Mouse (Mus musculus): ENCODE measurements around the gene Ptpre.

Ptpre gene

GRCm38 (mm10) chr7:135529068-135529467 is 8.2 kb upstream of the Ptpre start:
- no peak for DNase-seq (ENCODE audit: extremely low read depth, insufficient read length, low spot score)

GRCm38 (mm10) chr7:135534548-135535189 is 2.6 kb upstream of the Ptpre start:
- no peak for DNase-seq (ENCODE audit: extremely low read depth, insufficient read length, low spot score)

GRCm38 (mm10) chr7:135535908-135536307 is 1.4 kb upstream of the Ptpre start:
- no peak for DNase-seq (ENCODE audit: extremely low read depth, insufficient read length, low spot score)

GRCm38 (mm10) chr7:135537948-135538741 is 864 bp downstream of the Ptpre start:
- DNase-seq (ENCODE audit: extremely low read depth, insufficient read length, low spot score): peak; percentile 24

GRCm38 (mm10) chr7:135539429-135539828 is 2.1 kb downstream of the Ptpre start:
- no peak for DNase-seq (ENCODE audit: extremely low read depth, insufficient read length, low spot score)

GRCm38 (mm10) chr7:135542235-135542634 is 5.0 kb downstream of the Ptpre start:
- no peak for DNase-seq (ENCODE audit: extremely low read depth, insufficient read length, low spot score)

- peak; percentile 27 for DNase-seq (ENCODE audit: extremely low read depth, insufficient read length, low spot score)
Measured at GRCm38 (mm10) chr7:135543033-135543432, 5.8 kb downstream of the Ptpre start.

- no peak for DNase-seq (ENCODE audit: extremely low read depth, insufficient read length, low spot score)
Measured at GRCm38 (mm10) chr7:135544321-135544720, 7.0 kb downstream of the Ptpre start.

- no peak for DNase-seq (ENCODE audit: extremely low read depth, insufficient read length, low spot score)
Measured at GRCm38 (mm10) chr7:135545957-135546356, 8.7 kb downstream of the Ptpre start.

GRCm38 (mm10) chr7:135546530-135546929 is 9.2 kb downstream of the Ptpre start:
- no peak for DNase-seq (ENCODE audit: extremely low read depth, insufficient read length, low spot score)

- no peak for DNase-seq (ENCODE audit: extremely low read depth, insufficient read length, low spot score)
Measured at GRCm38 (mm10) chr7:135548434-135548833, 11.2 kb downstream of the Ptpre start.

- DNase-seq (ENCODE audit: extremely low read depth, insufficient read length, low spot score): peak; percentile 80
Measured at GRCm38 (mm10) chr7:135551547-135551946, 14.3 kb downstream of the Ptpre start.

GRCm38 (mm10) chr7:135553550-135553949 is 16.3 kb downstream of the Ptpre start:
- no peak for DNase-seq (ENCODE audit: extremely low read depth, insufficient read length, low spot score)

- DNase-seq (ENCODE audit: extremely low read depth, insufficient read length, low spot score): no peak
Measured at GRCm38 (mm10) chr7:135556663-135557402, 19.6 kb downstream of the Ptpre start.

- no peak for DNase-seq (ENCODE audit: extremely low read depth, insufficient read length, low spot score)
Measured at GRCm38 (mm10) chr7:135560280-135560679, 23.0 kb downstream of the Ptpre start.

- no peak for DNase-seq (ENCODE audit: extremely low read depth, insufficient read length, low spot score)
Measured at GRCm38 (mm10) chr7:135564022-135564421, 26.7 kb downstream of the Ptpre start.

- no peak for DNase-seq (ENCODE audit: extremely low read depth, insufficient read length, low spot score)
Measured at GRCm38 (mm10) chr7:135566013-135566412, 28.7 kb downstream of the Ptpre start.

- DNase-seq (ENCODE audit: extremely low read depth, insufficient read length, low spot score): peak; percentile 21
Measured at GRCm38 (mm10) chr7:135567582-135567981, 30.3 kb downstream of the Ptpre start.

- no peak for DNase-seq (ENCODE audit: extremely low read depth, insufficient read length, low spot score)
Measured at GRCm38 (mm10) chr7:135568550-135568949, 31.3 kb downstream of the Ptpre start.

- DNase-seq (ENCODE audit: extremely low read depth, insufficient read length, low spot score): no peak
Measured at GRCm38 (mm10) chr7:135571392-135571791, 34.1 kb downstream of the Ptpre start.

- no peak for DNase-seq (ENCODE audit: extremely low read depth, insufficient read length, low spot score)
Measured at GRCm38 (mm10) chr7:135571951-135572559, 34.8 kb downstream of the Ptpre start.

All from 3134 (cell line).